Mouse (Mus musculus) embryonic facial prominence, embryonic 12.5 days (tissue): ENCODE results near the gene Zbtb16. TPM values are rescaled to one million over a fixed set of nuclear protein-coding genes. Genes with fewer than 3 reads are reported as not detected.

Source experiments
- ATAC-seq: fragments of 200-750 bp; cut with Nextera tagmentation; 2 replicates; pipeline ENCODE4 v1.8.0; 2017; ENCODE audit not compliant: insufficient number of reproducible peaks, insufficient read depth, low FRiP score, low TSS enrichment
- H3K27ac ChIP-seq: fragments of 300-500 bp; sonication (generic); 2 replicates; pipeline ENCODE4 v1.5.1; 2016; ENCODE audit warnings: mild to moderate bottlenecking
- H3K27me3 ChIP-seq: fragments of 300-500 bp; sonication (generic); 2 replicates; pipeline ENCODE4 v1.6.1; 2016; ENCODE audit warnings: mild to moderate bottlenecking, moderate library complexity
- H3K36me3 ChIP-seq: fragments of 300-500 bp; sonication (generic); 2 replicates; pipeline ENCODE4 v1.6.1; 2016; ENCODE audit warnings: mild to moderate bottlenecking
- H3K4me1 ChIP-seq: fragments of 300-500 bp; sonication (generic); 2 replicates; pipeline ENCODE4 v1.6.1; 2016
- H3K4me2 ChIP-seq: fragments of 300-500 bp; sonication (generic); replicated peaks from 2 replicates; pipeline ENCODE4 v1.6.1; 2016; ENCODE audit warnings: mild to moderate bottlenecking, moderate library complexity
- H3K4me3 ChIP-seq: fragments of 300-500 bp; sonication (generic); 2 replicates; pipeline ENCODE4 v1.5.1; 2016; ENCODE audit warnings: mild to moderate bottlenecking
- H3K9ac ChIP-seq: fragments of 300-500 bp; sonication (generic); 2 replicates; pipeline ENCODE4 v1.6.1; 2016; ENCODE audit warnings: mild to moderate bottlenecking, moderate library complexity
- H3K9me3 ChIP-seq: fragments of 300-500 bp; sonication (generic); 2 replicates; pipeline ENCODE4 v1.6.1; 2016; ENCODE audit warnings: mild to moderate bottlenecking, moderate library complexity
- WGBS: fragments of 180-500 bp; shearing (Covaris S2); methylation state at CpG from one replicate; pipeline ENCODE4 v1.1.7; 2016; 5-methylcytosine and 5-hydroxymethylcytosine counted together
- polyA plus RNA-seq: library from polyadenylated mRNA; unstranded; fragments of >200 nt; fragmentation: Nextera tagmentation; extraction: Ambion mirVana; gene quantifications from 2 replicates; pipeline ENCODE4 v1.2.1, GENCODE M21; 2016

The Zbtb16 gene
- polyA plus RNA-seq, 1 experiment from 2014 or later = 4.1 TPM

DNA sequence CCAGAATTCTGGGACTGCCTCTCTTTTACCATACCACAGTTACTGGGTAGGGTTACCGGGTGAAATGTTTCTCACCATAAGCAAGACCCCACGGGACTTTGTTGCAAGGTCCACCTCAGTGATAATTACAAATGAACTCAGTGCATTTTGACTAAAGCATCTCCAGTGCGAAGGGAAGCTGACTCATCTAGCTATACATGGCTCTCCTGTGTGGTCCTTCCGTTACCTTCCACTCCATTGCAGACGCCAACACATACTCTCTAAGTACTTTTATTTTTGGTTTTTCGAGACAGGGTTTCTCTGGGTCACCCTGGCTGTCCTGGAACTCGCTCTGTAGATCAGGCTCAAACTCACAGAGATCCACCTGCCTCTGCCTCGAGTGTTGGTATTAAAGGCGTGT lies 19.9 kb downstream of the Zbtb16 start:
- no peak overlapping the region for H3K9ac ChIP-seq
- H3K36me3 ChIP-seq = no peaks in the 10 kb centered on the region
- peaks cover 27% of the 10 kb centered on the region for H3K4me1 ChIP-seq
- H3K9me3 ChIP-seq = no peaks in the 10 kb centered on the region
- no peak for ATAC-seq
- no peak overlapping the region for H3K4me3 ChIP-seq
- H3K27me3 ChIP-seq = 0 out of 2 replicates have a peak, but pooled peaks cover 8% of the 10 kb centered on the region
- no peak overlapping the region for H3K27ac ChIP-seq
- 90% methylated on average over 9 of the region's 9 CpGs for WGBS
- no peak overlapping the region for H3K4me2 ChIP-seq

DNA sequence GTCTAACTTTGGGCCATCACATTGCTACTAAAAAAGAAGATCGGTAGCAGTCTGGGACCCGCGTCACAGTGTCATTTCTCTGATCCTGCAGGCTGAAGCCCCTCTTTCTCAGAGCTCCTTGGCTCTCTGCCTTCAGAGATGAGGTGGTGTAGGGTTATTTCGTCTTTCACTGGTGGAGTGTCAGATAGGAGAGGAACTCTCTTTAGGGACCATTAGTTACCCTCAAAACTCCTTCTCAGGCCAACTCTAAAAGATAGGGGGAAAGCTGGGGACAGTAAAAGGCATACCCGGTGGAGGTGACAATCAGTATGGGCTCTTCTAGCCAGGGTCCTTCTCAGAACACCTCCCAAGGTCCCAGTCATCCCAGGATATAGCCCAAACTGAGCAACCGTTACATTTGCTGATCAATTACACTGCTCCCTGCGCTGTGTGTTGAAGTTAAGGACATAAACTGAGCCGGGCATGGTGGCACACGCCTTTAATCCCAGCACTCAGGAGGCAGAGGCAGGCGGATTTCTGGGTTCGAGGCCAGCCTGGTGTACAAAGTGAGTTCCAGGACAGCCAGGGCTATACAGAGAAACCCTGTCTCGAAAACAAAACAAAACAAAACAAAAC lies 21.0 kb downstream of the Zbtb16 start:
- H3K9me3 ChIP-seq = no peaks in the 10 kb centered on the region
- H3K4me3 ChIP-seq = no peak overlapping the region
- no peak for ATAC-seq
- H3K27me3 ChIP-seq = 0 out of 2 replicates have a peak, but pooled peaks cover 8% of the 10 kb centered on the region
- 91% methylated on average over 12 of the region's 12 CpGs for WGBS
- no peak overlapping the region for H3K27ac ChIP-seq
- peaks cover 15% of the 10 kb centered on the region; the same call in 1 of the 2 replicates for H3K4me1 ChIP-seq
- no peaks in the 10 kb centered on the region for H3K36me3 ChIP-seq
- no peak overlapping the region for H3K9ac ChIP-seq
- no peak overlapping the region for H3K4me2 ChIP-seq

DNA sequence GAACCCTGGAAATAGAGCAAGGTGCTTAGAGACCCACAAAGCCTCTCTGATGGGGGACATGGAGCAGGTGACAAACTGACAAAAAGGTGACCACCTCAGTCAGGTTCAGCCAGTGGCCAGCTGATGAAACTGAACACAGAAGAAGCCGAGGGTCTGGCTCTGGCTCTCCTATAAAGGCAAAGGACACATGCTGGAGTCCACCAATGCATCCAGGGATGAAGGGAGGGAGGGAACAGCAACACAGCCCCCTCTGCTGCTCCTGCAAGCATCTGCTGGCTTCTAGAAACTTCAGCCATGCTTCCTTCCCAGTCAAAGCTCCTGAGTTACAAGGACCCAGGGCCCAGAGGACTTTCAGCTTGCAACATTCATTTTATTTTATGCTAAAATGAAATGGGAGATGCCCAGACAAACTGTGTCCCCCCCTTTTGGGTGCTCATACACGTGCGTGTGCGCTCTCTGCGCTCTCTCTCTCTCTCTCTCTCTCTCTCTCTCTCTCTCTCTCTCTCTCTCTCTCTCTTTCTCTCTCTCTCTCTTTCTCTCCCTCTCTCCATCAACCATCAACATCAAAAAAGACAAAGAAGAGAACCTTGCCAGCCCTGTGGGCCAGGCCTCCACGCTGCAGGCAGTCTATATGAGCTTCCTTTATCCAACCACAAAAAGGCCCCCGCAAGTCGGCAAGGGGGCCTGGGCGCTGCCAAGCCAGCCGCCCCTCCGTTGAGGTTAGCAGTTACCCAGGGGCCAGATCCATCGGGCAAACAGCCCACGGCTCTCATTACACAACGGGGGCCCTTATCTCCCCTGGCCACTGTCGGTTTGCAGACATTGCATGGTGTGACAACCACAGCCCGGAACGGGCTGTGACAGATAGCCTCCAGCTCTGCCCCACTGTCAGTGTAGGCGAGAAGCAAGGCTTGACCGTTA lies 21.8 kb downstream of the Zbtb16 start:
- no peak for ATAC-seq
- 60% methylated on average over 19 of the region's 19 CpGs for WGBS
- H3K27ac ChIP-seq = no peak overlapping the region
- no peaks in the 10 kb centered on the region for H3K36me3 ChIP-seq
- no peak overlapping the region for H3K4me3 ChIP-seq
- H3K4me1 ChIP-seq = peaks cover 9% of the 10 kb centered on the region; the same call in 1 of the 2 replicates
- H3K9ac ChIP-seq = no peak overlapping the region
- no peaks in the 10 kb centered on the region for H3K9me3 ChIP-seq
- no peak overlapping the region for H3K4me2 ChIP-seq
- 0 out of 2 replicates have a peak, but pooled peaks cover 8% of the 10 kb centered on the region for H3K27me3 ChIP-seq

- Histone ChIP-seq H3K4me2 (no peak overlapping the region), H3K9me3 (no peaks in the 10 kb centered on the region), H3K27ac (no peak overlapping the region), H3K36me3 (no peaks in the 10 kb centered on the region), H3K4me3 (no peak overlapping the region), H3K4me1 (peaks cover 6% of the 10 kb centered on the region; the same call in 1 of the 2 replicates), H3K9ac (no peak overlapping the region), H3K27me3 (0 out of 2 replicates have a peak, but pooled peaks cover 8% of the 10 kb centered on the region)
- WGBS = 91% methylated on average over 6 of the region's 6 CpGs
- no peak for ATAC-seq
Observed at GRCm38 (mm10) chr9:48812352-48812751, 23.7 kb downstream of the Zbtb16 start.

DNA sequence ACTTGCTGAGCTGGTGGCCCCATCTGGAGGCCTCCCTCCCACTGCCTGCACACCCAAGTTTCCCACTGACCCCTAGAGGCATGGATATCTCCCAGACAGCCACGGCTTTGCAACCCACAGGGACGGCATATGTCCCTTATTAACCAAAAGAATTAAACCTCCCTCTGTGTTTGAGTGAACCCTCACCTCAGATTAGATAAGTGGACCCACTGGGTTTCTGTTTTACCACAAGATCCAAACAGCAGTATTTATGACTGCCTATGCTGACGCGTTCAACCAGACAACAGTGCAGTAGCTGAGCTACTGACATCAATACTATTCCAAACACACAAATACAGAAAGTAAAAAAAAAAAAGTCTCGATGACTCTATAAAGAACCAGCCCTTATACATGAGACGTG lies 29.4 kb downstream of the Zbtb16 start:
- ATAC-seq = no peak
- WGBS = 50% methylated on average over 6 of the region's 6 CpGs
- H3K27ac ChIP-seq = no peak overlapping the region

DNA sequence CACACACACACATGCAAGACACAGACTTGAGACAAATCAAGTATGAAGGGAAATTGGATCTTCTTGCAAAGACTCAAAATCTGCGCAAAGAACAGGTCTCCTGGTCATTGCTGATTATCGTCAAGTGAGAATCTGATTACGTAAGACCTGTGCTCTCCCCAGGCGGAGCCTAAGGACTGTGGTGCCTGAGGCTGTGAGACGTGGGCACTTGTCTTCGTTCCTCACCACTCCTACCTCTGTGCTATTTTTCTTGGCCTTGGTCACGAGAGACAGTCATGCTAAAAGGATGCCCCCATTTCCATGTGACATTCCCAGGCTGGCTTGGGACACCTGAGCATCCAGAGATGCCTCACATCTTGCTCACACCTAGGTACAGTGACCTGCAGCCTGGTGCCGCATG lies 30.2 kb downstream of the Zbtb16 start:
- no peak for ATAC-seq
- H3K9ac ChIP-seq = no peak overlapping the region
- WGBS = 59% methylated on average over 8 of the region's 8 CpGs
- no peaks in the 10 kb centered on the region for H3K36me3 ChIP-seq
- H3K27me3 ChIP-seq = no peaks in the 10 kb centered on the region
- H3K4me1 ChIP-seq = peaks cover 12% of the 10 kb centered on the region
- H3K27ac ChIP-seq = no peak overlapping the region
- H3K4me3 ChIP-seq = no peak overlapping the region
- no peak overlapping the region for H3K4me2 ChIP-seq
- H3K9me3 ChIP-seq = no peaks in the 10 kb centered on the region

More for the DNA sequence above, 29.4 kb downstream of the Zbtb16 start:
- Histone ChIP-seq H3K27me3 (no peaks in the 10 kb centered on the region), H3K36me3 (no peaks in the 10 kb centered on the region), H3K4me3 (no peak overlapping the region), H3K9me3 (no peaks in the 10 kb centered on the region), H3K4me1 (peaks cover 11% of the 10 kb centered on the region), H3K9ac (no peak overlapping the region), H3K4me2 (no peak overlapping the region)

DNA sequence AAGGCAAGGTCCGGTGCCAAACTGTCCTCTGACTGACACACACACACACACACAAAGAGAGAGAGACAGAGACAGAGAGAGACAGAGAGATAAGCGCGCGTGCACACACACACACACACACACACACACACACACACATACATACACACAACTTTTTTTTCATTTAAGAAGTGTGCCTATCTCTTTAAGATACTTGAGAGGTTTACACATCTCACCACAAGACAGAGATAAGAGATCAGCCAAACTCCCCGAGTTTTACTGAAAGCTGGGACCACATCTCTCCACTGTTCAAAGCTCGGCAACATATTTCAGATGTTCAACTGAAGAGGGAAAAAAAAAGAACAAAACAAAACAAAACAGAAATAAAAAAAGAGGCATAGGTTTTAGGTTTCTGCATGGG lies 31.5 kb downstream of the Zbtb16 start:
- no peak for ATAC-seq
- Histone ChIP-seq H3K36me3 (no peaks in the 10 kb centered on the region), H3K4me3 (no peak overlapping the region), H3K4me1 (peaks cover 13% of the 10 kb centered on the region), H3K4me2 (no peak overlapping the region), H3K27me3 (no peaks in the 10 kb centered on the region), H3K9ac (no peak overlapping the region), H3K27ac (no peak overlapping the region), H3K9me3 (no peaks in the 10 kb centered on the region)
- WGBS = 64% methylated on average over 6 of the region's 6 CpGs

DNA sequence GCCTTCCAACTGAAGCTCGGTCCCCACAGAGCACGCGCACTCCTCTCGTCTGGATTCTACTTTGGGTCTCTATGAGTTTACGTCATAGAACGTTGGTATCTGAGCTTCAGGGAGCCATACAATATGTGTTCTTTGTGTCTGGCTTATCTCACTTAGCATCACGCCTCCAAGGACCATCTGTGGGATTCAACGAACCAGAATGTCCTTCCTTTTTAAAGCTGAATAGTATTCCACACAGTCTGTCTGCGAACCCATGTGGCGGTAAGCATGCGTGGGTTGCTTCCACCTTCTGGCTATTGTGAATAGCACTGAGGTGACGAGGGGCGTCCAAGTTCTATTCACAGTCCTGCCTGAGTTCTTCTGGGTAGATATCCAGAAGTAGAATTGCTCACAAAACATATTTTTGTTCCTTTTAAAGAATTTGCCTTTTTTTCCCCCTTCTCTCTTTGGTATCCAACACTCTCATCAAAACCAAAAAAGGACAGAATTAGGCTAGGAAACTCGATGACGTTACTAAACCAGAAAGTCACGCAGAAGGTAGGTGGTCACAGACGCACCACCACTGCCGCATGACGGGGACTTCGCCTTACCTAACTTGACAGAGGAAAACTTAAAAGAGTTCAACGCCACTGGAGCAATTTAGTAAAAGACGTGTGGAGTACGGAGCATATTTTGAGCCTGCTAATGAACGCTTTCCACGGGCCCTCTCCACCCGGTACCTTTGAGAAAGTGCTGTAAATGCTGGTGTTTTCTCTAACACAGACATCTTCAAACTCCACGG lies 32.4 kb downstream of the Zbtb16 start:
- Histone ChIP-seq H3K4me2 (no peak overlapping the region), H3K36me3 (no peaks in the 10 kb centered on the region), H3K4me1 (peaks cover 13% of the 10 kb centered on the region), H3K4me3 (no peak overlapping the region), H3K9ac (no peak overlapping the region), H3K27ac (no peak overlapping the region), H3K27me3 (no peaks in the 10 kb centered on the region), H3K9me3 (no peaks in the 10 kb centered on the region)
- ATAC-seq = no peak
- 90% methylated on average over 27 of the region's 27 CpGs for WGBS

DNA sequence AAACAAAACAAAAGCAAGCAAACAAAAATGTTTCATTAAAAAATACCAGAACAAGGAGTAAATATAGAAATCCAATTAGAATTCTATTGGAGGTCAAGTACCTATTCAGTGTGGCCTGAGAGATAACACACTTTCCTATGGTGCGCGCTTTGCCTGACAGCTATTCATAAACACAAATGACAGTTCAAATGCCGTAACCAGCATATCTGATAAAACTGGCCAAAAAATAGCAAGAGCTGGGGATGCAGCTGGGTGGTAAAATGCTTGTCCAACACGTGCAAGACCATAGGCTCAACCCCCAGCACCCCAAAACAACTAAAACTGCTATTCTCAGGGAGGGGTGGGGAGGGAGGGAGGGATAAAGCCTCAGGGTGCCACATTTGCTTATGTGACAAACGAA lies 33.6 kb downstream of the Zbtb16 start:
- H3K4me1 ChIP-seq = peaks cover 13% of the 10 kb centered on the region
- no peak overlapping the region for H3K9ac ChIP-seq
- H3K9me3 ChIP-seq = no peaks in the 10 kb centered on the region
- H3K4me3 ChIP-seq = no peak overlapping the region
- ATAC-seq = no peak
- 81% methylated on average over 5 of the region's 5 CpGs for WGBS
- no peak overlapping the region for H3K4me2 ChIP-seq
- no peaks in the 10 kb centered on the region for H3K27me3 ChIP-seq
- no peaks in the 10 kb centered on the region for H3K36me3 ChIP-seq
- H3K27ac ChIP-seq = no peak overlapping the region

DNA sequence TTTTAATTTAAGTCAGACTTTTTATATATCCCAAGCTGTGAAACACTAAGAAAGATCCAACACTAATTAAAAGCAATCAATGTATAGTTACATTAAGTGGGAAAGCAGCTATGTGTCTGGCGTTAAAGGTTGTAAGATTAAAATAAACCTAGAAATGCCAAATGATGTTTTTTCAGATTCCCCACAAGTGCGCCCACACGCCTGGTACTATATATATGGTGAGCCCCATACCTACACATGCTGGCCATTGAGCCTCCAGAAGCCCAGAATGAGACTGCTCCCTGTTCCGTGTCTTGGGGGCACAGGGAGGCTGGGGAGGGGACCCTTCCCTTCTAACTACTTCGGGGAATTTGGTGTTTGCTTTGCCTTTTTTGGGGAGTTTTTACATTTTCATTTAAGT lies 34.7 kb downstream of the Zbtb16 start:
- Histone ChIP-seq H3K27ac (no peak overlapping the region), H3K36me3 (no peaks in the 10 kb centered on the region), H3K9ac (no peak overlapping the region), H3K4me2 (no peak overlapping the region), H3K27me3 (no peaks in the 10 kb centered on the region), H3K4me1 (peaks cover 10% of the 10 kb centered on the region), H3K4me3 (no peak overlapping the region), H3K9me3 (no peaks in the 10 kb centered on the region)
- 74% methylated on average over 5 of the region's 5 CpGs for WGBS
- ATAC-seq = no peak

DNA sequence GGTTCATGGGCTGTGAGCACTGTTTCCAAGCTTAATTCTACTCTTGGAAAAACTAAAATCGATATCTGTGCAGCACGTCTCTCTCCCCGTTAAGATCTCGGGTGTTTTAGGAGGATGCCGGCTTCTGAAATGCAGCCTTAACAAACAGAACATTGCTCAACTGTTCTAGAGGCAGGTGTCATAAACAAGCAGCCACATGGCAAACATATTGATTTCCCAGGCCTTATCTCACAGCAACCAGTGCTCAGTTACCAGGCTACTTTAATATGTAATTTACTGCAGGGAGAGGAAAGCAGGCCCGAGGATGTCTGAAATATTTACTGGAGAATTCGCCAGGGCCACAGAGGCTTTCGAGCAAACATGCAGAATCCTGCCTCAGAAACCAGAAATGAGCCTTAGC lies 35.4 kb downstream of the Zbtb16 start:
- no peak for ATAC-seq
- H3K9ac ChIP-seq = no peak overlapping the region
- no peak overlapping the region for H3K4me3 ChIP-seq
- no peak overlapping the region for H3K27ac ChIP-seq
- no peaks in the 10 kb centered on the region for H3K27me3 ChIP-seq
- no peaks in the 10 kb centered on the region for H3K9me3 ChIP-seq
- WGBS = 68% methylated on average over 8 of the region's 8 CpGs
- H3K36me3 ChIP-seq = no peaks in the 10 kb centered on the region
- no peak overlapping the region for H3K4me2 ChIP-seq
- H3K4me1 ChIP-seq = peaks cover 3% of the 10 kb centered on the region; the same call in 1 of the 2 replicates
